Mouse (Mus musculus): Measurements from ENCODE around the gene Batf. TPM values are rescaled to one million over a fixed set of nuclear protein-coding genes. Genes with fewer than 3 reads are reported as not detected.
"Not testable (repeated sequence)": the region's sequence is repeated elsewhere in the genome, so short reads cannot be mapped to it uniquely, and the experiment has no call there.

Gene Batf
- polyA plus RNA-seq, 1 experiment from 2014 or later, result 2.5 TPM

DNA sequence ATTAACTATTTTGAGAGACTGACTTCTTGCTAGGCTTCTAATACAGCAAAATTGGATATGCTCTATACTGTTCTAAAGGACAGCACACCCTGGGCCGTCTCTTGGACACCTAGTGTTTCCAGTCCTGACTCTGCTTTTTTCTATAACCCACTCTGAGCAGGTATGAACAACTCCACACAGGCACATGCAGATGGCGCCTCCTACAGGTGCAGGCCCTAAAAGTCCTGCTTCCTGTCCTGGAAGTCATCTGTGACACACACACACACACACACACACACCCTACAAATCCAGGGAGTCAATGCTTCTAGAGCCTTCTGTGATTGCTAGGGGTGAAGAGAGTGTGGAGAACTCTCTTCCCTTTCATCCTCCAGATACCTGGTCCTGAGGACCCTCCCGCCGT, 40.8 kb upstream of the Batf start:
- Histone ChIP-seq H3K9me3 (replicated peaks; ENCODE audit: control insufficient read depth, low read length) (no peaks in the 10 kb centered on the region), H3K4me1 (ENCODE audit: control insufficient read depth, insufficient read depth, low read length) (no peaks in the 10 kb centered on the region), H3K9ac (replicated peaks; ENCODE audit: low read length) (no peak overlapping the region), H3K36me3 (replicated peaks; ENCODE audit: control insufficient read depth, insufficient read depth, low read depth, low read length) (no peaks in the 10 kb centered on the region), H3K4me2 (ENCODE audit: low read depth, low read length) (no peak overlapping the region), H3K4me3 (ENCODE audit: low read depth, low read length) (no peak overlapping the region), H3K27ac (replicated peaks; ENCODE audit: low read depth, low read length) (no peak overlapping the region), H3K27me3 (ENCODE audit: control insufficient read depth, insufficient read depth, low read length) (no peaks in the 10 kb centered on the region)
- WGBS, result 91% methylated on average over 4 of the region's 4 CpGs
- ATAC-seq (replicated peaks; ENCODE audit: insufficient number of reproducible peaks, low FRiP score, low TSS enrichment, low read depth) (no peak), DNase-seq (ENCODE audit: low spot score) (no peak)

- no peaks in the 10 kb centered on the region for H3K4me1 ChIP-seq (ENCODE audit: control insufficient read depth, insufficient read depth, low read length)
- 48% methylated on average over 10 of the region's 10 CpGs for WGBS
- H3K9ac ChIP-seq (replicated peaks; ENCODE audit: low read length), result no peak overlapping the region
- no peaks in the 10 kb centered on the region for H3K9me3 ChIP-seq (replicated peaks; ENCODE audit: control insufficient read depth, low read length)
- ATAC-seq (replicated peaks; ENCODE audit: insufficient number of reproducible peaks, low FRiP score, low TSS enrichment, low read depth) (no peak), DNase-seq (ENCODE audit: low spot score) (no peak)
- no peak overlapping the region for H3K4me3 ChIP-seq (ENCODE audit: low read depth, low read length)
- H3K4me2 ChIP-seq (ENCODE audit: low read depth, low read length), result no peak overlapping the region
- H3K27me3 ChIP-seq (ENCODE audit: control insufficient read depth, insufficient read depth, low read length), result no peaks in the 10 kb centered on the region
- no peaks in the 10 kb centered on the region for H3K36me3 ChIP-seq (replicated peaks; ENCODE audit: control insufficient read depth, insufficient read depth, low read depth, low read length)
- no peak overlapping the region for H3K27ac ChIP-seq (replicated peaks; ENCODE audit: low read depth, low read length)
Measured at GRCm38 (mm10) chr12:85647346-85647745, 39.1 kb upstream of the Batf start.

GRCm38 (mm10) chr12:85647955-85648354, 38.5 kb upstream of the Batf start:
- H3K4me3 ChIP-seq (ENCODE audit: low read depth, low read length), result no peak overlapping the region
- H3K4me1 ChIP-seq (ENCODE audit: control insufficient read depth, insufficient read depth, low read length), result no peaks in the 10 kb centered on the region
- no peak overlapping the region for H3K27ac ChIP-seq (replicated peaks; ENCODE audit: low read depth, low read length)
- DNase-seq (ENCODE audit: low spot score) (no peak), ATAC-seq (replicated peaks; ENCODE audit: insufficient number of reproducible peaks, low FRiP score, low TSS enrichment, low read depth) (no peak)
- no peak overlapping the region for H3K4me2 ChIP-seq (ENCODE audit: low read depth, low read length)
- 94% methylated on average over 1 of the region's 1 CpGs for WGBS
- H3K27me3 ChIP-seq (ENCODE audit: control insufficient read depth, insufficient read depth, low read length), result no peaks in the 10 kb centered on the region
- H3K9me3 ChIP-seq (replicated peaks; ENCODE audit: control insufficient read depth, low read length), result no peaks in the 10 kb centered on the region
- no peak overlapping the region for H3K9ac ChIP-seq (replicated peaks; ENCODE audit: low read length)
- no peaks in the 10 kb centered on the region for H3K36me3 ChIP-seq (replicated peaks; ENCODE audit: control insufficient read depth, insufficient read depth, low read depth, low read length)

- H3K4me3 ChIP-seq (ENCODE audit: low read depth, low read length), result no peak overlapping the region
- no peak for ATAC-seq (replicated peaks; ENCODE audit: insufficient number of reproducible peaks, low FRiP score, low TSS enrichment, low read depth)
- no peaks in the 10 kb centered on the region for H3K4me1 ChIP-seq (ENCODE audit: control insufficient read depth, insufficient read depth, low read length)
- H3K9ac ChIP-seq (replicated peaks; ENCODE audit: low read length), result no peak overlapping the region
- H3K9me3 ChIP-seq (replicated peaks; ENCODE audit: control insufficient read depth, low read length), result no peaks in the 10 kb centered on the region
- no peak overlapping the region for H3K4me2 ChIP-seq (ENCODE audit: low read depth, low read length)
- H3K27ac ChIP-seq (replicated peaks; ENCODE audit: low read depth, low read length), result no peak overlapping the region
- no peaks in the 10 kb centered on the region for H3K27me3 ChIP-seq (ENCODE audit: control insufficient read depth, insufficient read depth, low read length)
- no peaks in the 10 kb centered on the region for H3K36me3 ChIP-seq (replicated peaks; ENCODE audit: control insufficient read depth, insufficient read depth, low read depth, low read length)
- WGBS, result 72% methylated on average over 2 of the region's 2 CpGs
- DNase-seq (ENCODE audit: low spot score), result no peak
Measured at GRCm38 (mm10) chr12:85659319-85659718, 27.1 kb upstream of the Batf start.

- Histone ChIP-seq H3K27me3 (ENCODE audit: control insufficient read depth, insufficient read depth, low read length) (no peaks in the 10 kb centered on the region), H3K36me3 (replicated peaks; ENCODE audit: control insufficient read depth, insufficient read depth, low read depth, low read length) (no peaks in the 10 kb centered on the region), H3K4me1 (ENCODE audit: control insufficient read depth, insufficient read depth, low read length) (no peaks in the 10 kb centered on the region), H3K9ac (replicated peaks; ENCODE audit: low read length) (no peak overlapping the region), H3K4me3 (ENCODE audit: low read depth, low read length) (no peak overlapping the region), H3K27ac (replicated peaks; ENCODE audit: low read depth, low read length) (no peak overlapping the region), H3K4me2 (ENCODE audit: low read depth, low read length) (no peak overlapping the region), H3K9me3 (replicated peaks; ENCODE audit: control insufficient read depth, low read length) (no peaks in the 10 kb centered on the region)
- no peak for ATAC-seq (replicated peaks; ENCODE audit: insufficient number of reproducible peaks, low FRiP score, low TSS enrichment, low read depth)
- WGBS, result 91% methylated on average over 12 of the region's 12 CpGs
- DNase-seq (ENCODE audit: low spot score), result no peak
Measured at GRCm38 (mm10) chr12:85660855-85661254, 25.6 kb upstream of the Batf start.

GRCm38 (mm10) chr12:85662232-85662631, 24.2 kb upstream of the Batf start:
- ATAC-seq (replicated peaks; ENCODE audit: insufficient number of reproducible peaks, low FRiP score, low TSS enrichment, low read depth); DNase-seq (ENCODE audit: low spot score): not testable (repeated sequence)
- 90% methylated on average over 8 of the region's 8 CpGs for WGBS

GRCm38 (mm10) chr12:85662896-85663295, 23.6 kb upstream of the Batf start:
- Histone ChIP-seq H3K9ac (replicated peaks; ENCODE audit: low read length) (no peak overlapping the region), H3K4me2 (ENCODE audit: low read depth, low read length) (no peak overlapping the region), H3K36me3 (replicated peaks; ENCODE audit: control insufficient read depth, insufficient read depth, low read depth, low read length) (no peaks in the 10 kb centered on the region), H3K9me3 (replicated peaks; ENCODE audit: control insufficient read depth, low read length) (no peaks in the 10 kb centered on the region), H3K27me3 (ENCODE audit: control insufficient read depth, insufficient read depth, low read length) (no peaks in the 10 kb centered on the region), H3K4me3 (ENCODE audit: low read depth, low read length) (no peak overlapping the region), H3K4me1 (ENCODE audit: control insufficient read depth, insufficient read depth, low read length) (no peaks in the 10 kb centered on the region), H3K27ac (replicated peaks; ENCODE audit: low read depth, low read length) (no peak overlapping the region)
- 19% methylated on average over 9 of the region's 9 CpGs for WGBS
- ATAC-seq (replicated peaks; ENCODE audit: insufficient number of reproducible peaks, low FRiP score, low TSS enrichment, low read depth) (no peak), DNase-seq (ENCODE audit: low spot score) (peak; percentile 88)

More at GRCm38 (mm10) chr12:85662232-85662631, 24.2 kb upstream of the Batf start:
- not testable (repeated sequence) for H3K9ac ChIP-seq (replicated peaks; ENCODE audit: low read length); H3K27ac ChIP-seq (replicated peaks; ENCODE audit: low read depth, low read length); H3K4me2 ChIP-seq (ENCODE audit: low read depth, low read length); H3K9me3 ChIP-seq (replicated peaks; ENCODE audit: control insufficient read depth, low read length); H3K36me3 ChIP-seq (replicated peaks; ENCODE audit: control insufficient read depth, insufficient read depth, low read depth, low read length); H3K4me1 ChIP-seq (ENCODE audit: control insufficient read depth, insufficient read depth, low read length); H3K27me3 ChIP-seq (ENCODE audit: control insufficient read depth, insufficient read depth, low read length); H3K4me3 ChIP-seq (ENCODE audit: low read depth, low read length)

DNA sequence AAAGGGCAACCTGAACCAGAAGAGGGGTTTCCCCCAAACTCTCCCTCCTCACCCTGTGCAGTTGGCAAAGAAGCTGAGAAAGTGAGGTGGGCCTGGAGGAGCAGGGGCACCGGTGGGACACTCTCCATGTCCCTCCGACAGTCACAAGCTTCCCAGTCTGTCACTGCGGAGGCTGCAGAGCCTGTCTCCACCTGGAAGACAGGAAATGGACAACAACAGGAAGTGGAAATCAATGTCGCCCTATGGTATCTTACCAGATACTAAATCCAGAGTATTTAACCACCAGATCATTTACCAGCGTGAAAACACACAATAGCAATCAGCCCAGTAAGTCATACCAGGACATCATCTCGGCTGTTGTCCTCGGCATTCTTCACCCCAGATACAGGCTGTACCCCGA, 20.4 kb upstream of the Batf start:
- H3K9ac ChIP-seq (replicated peaks; ENCODE audit: low read length), result no peak overlapping the region
- H3K27ac ChIP-seq (replicated peaks; ENCODE audit: low read depth, low read length), result no peak overlapping the region
- no peaks in the 10 kb centered on the region for H3K36me3 ChIP-seq (replicated peaks; ENCODE audit: control insufficient read depth, insufficient read depth, low read depth, low read length)
- 77% methylated on average over 8 of the region's 8 CpGs for WGBS
- no peak overlapping the region for H3K4me2 ChIP-seq (ENCODE audit: low read depth, low read length)
- ATAC-seq (replicated peaks; ENCODE audit: insufficient number of reproducible peaks, low FRiP score, low TSS enrichment, low read depth) (no peak), DNase-seq (ENCODE audit: low spot score) (no peak)
- H3K4me3 ChIP-seq (ENCODE audit: low read depth, low read length), result no peak overlapping the region
- no peaks in the 10 kb centered on the region for H3K9me3 ChIP-seq (replicated peaks; ENCODE audit: control insufficient read depth, low read length)
- no peaks in the 10 kb centered on the region for H3K4me1 ChIP-seq (ENCODE audit: control insufficient read depth, insufficient read depth, low read length)
- no peaks in the 10 kb centered on the region for H3K27me3 ChIP-seq (ENCODE audit: control insufficient read depth, insufficient read depth, low read length)

Data from embryonic facial prominence, embryonic 11.5 days (tissue).